Mouse (Mus musculus) v-Abl transformed pro-B cells (cell line): Measurements from ENCODE around the gene Gm572.

Source experiments
- in situ Hi-C, 2 experiments: fragments of 400-800 bp; cut with MboI; formaldehyde crosslinking; loops; one replicate each; pipeline ENCODE4 v1.15.1; 2025; ENCODE audit not compliant: unreplicated experiment in 2 of 2

Gm572 gene

DNA sequence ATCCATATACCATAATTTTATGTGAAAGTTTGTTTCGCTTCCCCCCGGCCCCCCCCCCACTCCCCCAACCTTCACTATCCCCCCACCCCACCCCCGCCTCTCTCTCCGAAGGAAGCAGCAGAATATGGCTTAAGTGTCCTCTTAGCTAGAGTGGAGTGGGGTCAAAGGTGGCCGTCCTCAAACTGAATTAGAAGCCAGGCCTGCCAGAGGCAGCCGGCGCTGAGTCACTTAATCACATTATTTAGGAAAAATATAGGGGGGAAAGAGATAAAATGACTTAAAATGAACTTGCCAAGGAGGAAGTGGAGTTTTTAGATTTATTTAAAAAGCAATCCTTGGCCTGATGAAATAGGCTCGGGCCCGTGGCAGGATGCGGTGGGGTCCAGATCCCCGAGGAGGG lies 65.7 kb downstream of the Gm572 start:
- in situ Hi-C loops: no loop called here

DNA sequence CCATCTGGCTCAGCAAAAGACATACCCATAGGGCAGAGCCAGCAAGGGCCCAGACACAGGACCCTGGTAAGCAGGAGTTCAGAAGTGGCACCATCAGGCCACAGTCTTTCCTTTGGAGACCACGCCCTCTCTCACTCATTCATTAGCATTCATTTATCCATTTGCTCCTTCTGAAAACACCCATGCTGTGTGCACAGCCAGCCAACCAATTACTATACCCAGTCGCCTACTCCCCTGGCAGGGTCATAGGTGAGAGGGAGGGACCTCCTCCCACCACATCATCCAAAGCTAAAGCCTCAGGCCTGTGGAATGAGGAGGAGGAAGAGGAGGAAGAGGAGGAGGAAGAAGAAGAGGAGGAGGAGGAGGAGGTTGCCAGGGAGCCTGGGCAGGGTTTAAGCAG lies 67.3 kb downstream of the Gm572 start:
- in situ Hi-C loops: no loop called here

DNA sequence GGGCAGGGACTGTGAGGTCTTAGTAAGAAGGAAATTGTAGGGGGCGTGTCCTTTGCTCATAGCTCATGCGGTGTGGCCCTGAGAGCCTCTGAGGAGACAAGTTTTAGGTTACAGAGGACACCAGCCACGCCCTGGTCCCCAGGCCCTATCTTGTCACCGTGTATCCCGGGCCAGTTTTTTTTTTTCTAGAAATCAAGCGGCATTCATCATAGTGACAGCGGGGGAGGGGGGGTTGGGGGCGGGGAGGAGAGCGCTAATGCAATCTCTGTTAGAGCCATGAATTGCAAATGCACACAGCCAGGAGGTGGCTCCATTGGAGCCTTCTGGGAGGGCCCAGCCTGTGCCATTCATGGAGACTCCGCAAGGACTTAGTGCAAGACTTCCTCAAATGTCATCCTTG lies 68.2 kb downstream of the Gm572 start:
- in situ Hi-C loops: no loop called here

DNA sequence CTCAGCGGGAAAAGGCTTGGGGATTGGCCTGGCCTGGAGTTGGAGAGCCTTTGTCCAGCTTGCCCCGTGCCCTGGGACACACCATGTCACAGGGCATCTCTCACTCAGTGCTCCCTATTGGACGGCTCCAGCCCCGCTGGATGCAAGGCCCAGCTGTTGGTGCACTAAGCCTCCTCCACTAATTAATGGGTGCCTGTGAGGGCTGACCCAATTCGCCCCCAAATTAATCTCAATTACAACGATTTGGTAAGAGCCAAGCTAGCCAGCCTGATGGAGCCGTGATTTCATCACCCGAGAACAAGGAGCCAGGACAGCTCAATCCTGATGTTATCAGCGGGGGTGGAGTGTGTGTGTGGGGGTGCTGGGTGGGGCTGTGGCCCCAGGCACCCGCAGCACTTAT lies 69.5 kb downstream of the Gm572 start:
- in situ Hi-C loops: no loop called here

DNA sequence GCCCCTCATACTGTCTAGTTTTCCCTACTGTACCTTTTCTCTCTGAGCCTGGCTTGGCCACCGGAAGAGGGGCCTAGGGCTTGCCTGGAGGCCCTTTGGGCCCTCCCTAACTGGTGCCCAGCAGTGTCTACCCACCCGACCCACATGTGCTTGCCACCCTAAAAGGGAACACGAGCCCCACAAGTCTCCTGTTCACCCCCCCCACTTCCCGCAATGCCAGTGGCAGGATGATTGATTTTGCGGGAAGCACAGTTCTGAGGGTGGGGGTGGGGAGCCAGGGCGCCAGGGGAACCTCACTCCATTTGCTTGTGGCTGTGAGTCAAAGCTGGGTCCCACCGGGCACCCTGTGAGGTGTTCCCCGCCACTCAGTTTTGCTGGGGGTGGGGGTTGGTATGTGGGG lies 70.9 kb downstream of the Gm572 start:
- in situ Hi-C loops: no loop called here

DNA sequence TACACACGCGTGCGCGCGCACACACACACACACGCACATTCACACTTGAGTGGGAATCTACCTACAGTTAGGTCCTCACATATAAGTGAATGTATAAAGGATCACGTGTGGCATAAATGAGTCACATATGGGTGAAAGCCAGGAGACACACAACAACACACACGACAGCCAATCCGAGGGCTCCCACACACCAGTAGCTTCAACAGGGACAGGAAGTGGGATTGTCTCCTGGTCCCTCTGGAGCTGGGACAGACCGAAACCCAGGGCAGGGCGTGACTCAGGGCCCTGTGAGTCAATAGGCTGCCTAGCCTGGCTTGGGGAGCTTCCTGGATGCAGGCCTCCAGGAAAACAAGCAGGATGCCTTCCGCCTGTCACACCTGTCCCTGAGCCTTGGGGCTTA lies 71.6 kb downstream of the Gm572 start:
- in situ Hi-C loops: no loop called here

DNA sequence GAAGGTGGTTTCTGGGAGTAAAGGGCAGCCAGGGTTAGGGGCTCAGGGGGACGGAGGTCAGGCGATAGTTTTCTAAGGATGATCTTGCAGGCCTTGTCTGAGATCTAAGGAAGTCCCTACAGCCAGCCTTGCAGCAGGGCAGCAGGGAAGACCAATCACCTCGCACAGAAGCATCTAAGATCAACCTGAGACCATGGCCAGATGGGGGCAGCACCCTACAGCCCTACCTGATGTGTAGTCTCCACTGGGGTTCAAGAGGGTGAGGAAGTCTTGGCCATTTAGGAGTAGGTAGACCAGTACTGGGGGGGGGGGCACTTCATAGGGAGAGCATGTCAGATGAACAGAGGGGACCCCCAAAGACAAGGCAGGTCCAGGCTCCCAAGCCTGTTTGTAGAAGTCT lies 72.3 kb downstream of the Gm572 start:
- in situ Hi-C loops: no loop called here
